Mouse (Mus musculus): Measurements from ENCODE around the gene Yipf4. TPM values are rescaled to one million over a fixed set of nuclear protein-coding genes. Genes with fewer than 3 reads are reported as not detected.

The Yipf4 gene
- polyA plus RNA-seq (2015; fragmentation: Nextera tagmentation; extraction: Ambion mirVana): 72.0 and 72.5 TPM in 2 replicates

DNA sequence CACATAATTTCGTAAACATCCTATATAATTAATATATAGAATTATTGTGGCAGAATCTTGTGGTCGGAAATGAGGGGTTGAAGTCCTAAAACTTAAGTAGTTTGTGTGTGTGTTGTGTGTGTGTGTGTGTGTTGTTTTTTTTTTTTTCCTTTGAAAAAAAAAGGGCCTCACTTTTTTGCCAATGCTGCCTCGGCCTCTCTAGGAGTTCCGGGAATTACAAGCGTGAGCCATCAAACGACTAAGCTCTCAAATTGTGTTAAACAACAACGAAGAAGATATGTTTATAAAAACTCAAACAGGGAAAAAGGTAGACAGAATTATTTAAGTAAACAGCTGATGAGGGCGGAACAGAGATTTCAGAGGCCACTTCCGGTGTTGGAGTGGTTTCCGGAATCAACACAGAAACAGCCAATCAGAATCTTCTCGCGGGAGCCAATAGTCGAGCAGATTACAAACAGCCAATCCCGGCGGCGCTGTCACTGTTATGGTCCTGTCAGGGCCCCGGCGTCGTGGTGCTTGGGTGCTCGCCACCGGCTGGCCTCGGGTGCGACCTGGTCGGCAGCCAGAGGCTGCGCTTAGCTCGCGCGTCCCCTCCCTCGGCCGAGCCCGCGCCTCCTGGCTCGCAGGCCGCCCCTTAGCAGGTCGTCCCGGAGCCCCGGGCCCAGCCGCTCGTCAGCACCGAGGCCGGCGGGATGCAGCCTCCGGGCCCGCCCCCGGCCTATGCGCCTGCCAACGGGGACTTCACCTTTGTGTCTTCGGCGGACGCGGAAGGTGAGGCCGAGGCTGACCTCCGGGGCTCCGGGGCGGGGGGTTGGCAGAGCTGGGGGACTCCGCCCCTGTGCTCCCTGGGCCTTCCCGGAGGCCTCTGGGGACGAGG, at the start of gene Yipf4:
Yipf4 (plus strand) TSS at position 470 of the 877 bp plus-strand sequence.
- peaks cover 16% of the 10 kb centered on the region for H3K36me3 ChIP-seq (ENCODE audit: control insufficient read depth, insufficient read depth)
- ATAC-seq (ENCODE audit: low read depth): peak; percentile 97
- 4% methylated on average over 58 of the region's 58 CpGs for WGBS (ENCODE audit: insufficient replicate concordance)
- no peaks in the 10 kb centered on the region for H3K9me3 ChIP-seq (replicated peaks; ENCODE audit: control insufficient read depth, low read length)
- peak within 1 kb of the TSS; percentile 98 for H3K9ac ChIP-seq (ENCODE audit: low read depth, low read length)
- H3K4me3 ChIP-seq (ENCODE audit: low read depth, low read length): peak within 1 kb of the TSS; percentile 98
- peak within 1 kb of the TSS; percentile 99 for H3K27ac ChIP-seq (ENCODE audit: low read length)
- H3K4me2 ChIP-seq (ENCODE audit: low read depth, low read length): peak within 1 kb of the TSS; percentile 61
- H3K27me3 ChIP-seq (ENCODE audit: control insufficient read depth, insufficient read depth, low read depth, low read length): no peaks in the 10 kb centered on the region
- H3K4me1 ChIP-seq (ENCODE audit: control insufficient read depth, low read depth, low read length): peaks cover 8% of the 10 kb centered on the region

DNA sequence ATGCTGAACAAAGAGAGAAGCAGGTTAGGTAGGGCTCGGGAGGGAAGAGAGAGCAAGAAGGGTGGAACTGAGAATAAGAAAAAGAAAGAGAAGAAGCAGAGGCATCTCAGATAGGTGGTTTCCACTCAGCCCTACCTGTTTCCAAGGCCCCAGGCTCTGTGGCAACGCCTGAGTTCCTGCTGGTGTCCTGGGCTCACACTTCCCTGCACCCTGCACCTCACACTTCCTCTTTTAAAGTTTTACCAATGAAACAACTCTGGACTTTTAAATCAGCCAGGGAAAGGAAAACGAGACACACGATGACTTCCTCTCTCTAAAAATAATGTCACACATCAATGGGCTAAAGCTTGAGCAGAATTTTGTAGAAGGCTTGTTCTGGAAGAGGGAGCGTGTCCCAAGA, 48.8 kb upstream of the Yipf4 start:
- H3K4me3 ChIP-seq (ENCODE audit: low read depth, low read length): no peak overlapping the region
- H3K27ac ChIP-seq (ENCODE audit: low read length): no peak overlapping the region
- H3K9ac ChIP-seq (ENCODE audit: low read depth, low read length): no peak overlapping the region
- WGBS (ENCODE audit: insufficient replicate concordance): 26% methylated on average over 5 of the region's 5 CpGs
- no peak for ATAC-seq (ENCODE audit: low read depth)
- H3K36me3 ChIP-seq (ENCODE audit: control insufficient read depth, insufficient read depth): no peaks in the 10 kb centered on the region
- H3K4me1 ChIP-seq (ENCODE audit: control insufficient read depth, low read depth, low read length): no peaks in the 10 kb centered on the region; the same call in 1 of the 2 replicates
- H3K27me3 ChIP-seq (ENCODE audit: control insufficient read depth, insufficient read depth, low read depth, low read length): no peaks in the 10 kb centered on the region
- H3K9me3 ChIP-seq (replicated peaks; ENCODE audit: control insufficient read depth, low read length): no peaks in the 10 kb centered on the region
- no peak overlapping the region for H3K4me2 ChIP-seq (ENCODE audit: low read depth, low read length)

- Histone ChIP-seq H3K9me3 (replicated peaks; ENCODE audit: control insufficient read depth, low read length) (no peaks in the 10 kb centered on the region), H3K4me3 (ENCODE audit: low read depth, low read length) (no peak overlapping the region), H3K36me3 (ENCODE audit: control insufficient read depth, insufficient read depth) (no peaks in the 10 kb centered on the region), H3K4me2 (ENCODE audit: low read depth, low read length) (no peak overlapping the region), H3K27me3 (ENCODE audit: control insufficient read depth, insufficient read depth, low read depth, low read length) (no peaks in the 10 kb centered on the region), H3K9ac (ENCODE audit: low read depth, low read length) (no peak overlapping the region), H3K4me1 (ENCODE audit: control insufficient read depth, low read depth, low read length) (no peaks in the 10 kb centered on the region), H3K27ac (ENCODE audit: low read length) (no peak overlapping the region)
- no peak for ATAC-seq (ENCODE audit: low read depth)
- 71% methylated on average over 10 of the region's 10 CpGs for WGBS (ENCODE audit: insufficient replicate concordance)
Measured at GRCm38 (mm10) chr17:74449776-74450175, 39.5 kb upstream of the Yipf4 start.

DNA sequence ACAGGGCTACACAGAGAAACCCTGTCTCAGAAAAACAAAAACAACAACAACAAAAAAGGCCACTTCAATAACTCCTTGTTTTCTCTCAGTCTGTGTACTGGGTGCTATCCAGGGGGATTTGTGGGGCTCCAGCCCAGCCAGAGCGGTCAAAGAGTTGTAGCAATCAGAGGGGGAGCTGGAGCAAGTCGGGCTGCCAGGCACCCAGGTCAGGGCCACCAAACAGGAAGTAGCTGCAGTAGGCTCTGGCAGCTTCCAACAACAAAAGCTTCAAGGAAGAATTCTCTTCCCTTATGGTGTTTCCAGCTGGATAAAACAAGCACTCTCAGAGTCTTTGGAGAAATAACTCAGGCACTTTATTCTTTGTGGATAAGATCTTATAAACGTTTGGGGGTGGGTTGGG, 35.4 kb upstream of the Yipf4 start:
- no peak overlapping the region for H3K9ac ChIP-seq (ENCODE audit: low read depth, low read length)
- no peak overlapping the region for H3K4me2 ChIP-seq (ENCODE audit: low read depth, low read length)
- no peaks in the 10 kb centered on the region for H3K27me3 ChIP-seq (ENCODE audit: control insufficient read depth, insufficient read depth, low read depth, low read length)
- H3K4me1 ChIP-seq (ENCODE audit: control insufficient read depth, low read depth, low read length): no peaks in the 10 kb centered on the region
- H3K36me3 ChIP-seq (ENCODE audit: control insufficient read depth, insufficient read depth): no peaks in the 10 kb centered on the region
- no peak overlapping the region for H3K4me3 ChIP-seq (ENCODE audit: low read depth, low read length)
- no peak for ATAC-seq (ENCODE audit: low read depth)
- WGBS (ENCODE audit: insufficient replicate concordance): 39% methylated on average over 3 of the region's 3 CpGs
- H3K9me3 ChIP-seq (replicated peaks; ENCODE audit: control insufficient read depth, low read length): no peaks in the 10 kb centered on the region
- H3K27ac ChIP-seq (ENCODE audit: low read length): no peak overlapping the region

DNA sequence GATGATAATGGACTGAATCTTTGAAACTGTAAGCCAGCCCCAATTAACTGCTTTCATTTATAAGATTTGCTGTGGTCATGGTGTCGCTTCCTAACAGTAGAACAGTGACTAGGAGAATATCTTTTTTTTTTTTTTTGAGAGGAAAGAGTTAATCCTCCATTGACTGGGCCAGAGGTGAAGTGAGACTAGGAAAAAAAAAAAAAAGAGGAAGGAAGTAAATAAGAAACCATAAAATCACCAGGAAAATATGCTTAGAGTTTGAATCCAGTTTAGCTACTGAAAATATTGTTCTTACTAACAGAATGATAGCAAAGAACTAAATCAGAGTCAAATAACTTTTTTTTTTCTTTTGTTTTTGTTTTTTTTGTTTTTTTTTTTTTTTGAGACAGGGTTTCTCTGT, 34.6 kb upstream of the Yipf4 start:
- H3K9ac ChIP-seq (ENCODE audit: low read depth, low read length): no peak overlapping the region
- ATAC-seq (ENCODE audit: low read depth): no peak
- no peak overlapping the region for H3K4me2 ChIP-seq (ENCODE audit: low read depth, low read length)
- H3K9me3 ChIP-seq (replicated peaks; ENCODE audit: control insufficient read depth, low read length): no peaks in the 10 kb centered on the region
- H3K27me3 ChIP-seq (ENCODE audit: control insufficient read depth, insufficient read depth, low read depth, low read length): no peaks in the 10 kb centered on the region
- H3K4me3 ChIP-seq (ENCODE audit: low read depth, low read length): no peak overlapping the region
- WGBS (ENCODE audit: insufficient replicate concordance): 47% methylated on average over 1 of the region's 1 CpGs
- no peak overlapping the region for H3K27ac ChIP-seq (ENCODE audit: low read length)
- H3K4me1 ChIP-seq (ENCODE audit: control insufficient read depth, low read depth, low read length): no peaks in the 10 kb centered on the region
- no peaks in the 10 kb centered on the region for H3K36me3 ChIP-seq (ENCODE audit: control insufficient read depth, insufficient read depth)

- Histone ChIP-seq H3K36me3 (ENCODE audit: control insufficient read depth, insufficient read depth) (no peaks in the 10 kb centered on the region), H3K4me1 (ENCODE audit: control insufficient read depth, low read depth, low read length) (no peaks in the 10 kb centered on the region), H3K9me3 (replicated peaks; ENCODE audit: control insufficient read depth, low read length) (no peaks in the 10 kb centered on the region), H3K4me2 (ENCODE audit: low read depth, low read length) (no peak overlapping the region), H3K27ac (ENCODE audit: low read length) (no peak overlapping the region), H3K9ac (ENCODE audit: low read depth, low read length) (no peak overlapping the region), H3K27me3 (ENCODE audit: control insufficient read depth, insufficient read depth, low read depth, low read length) (no peaks in the 10 kb centered on the region), H3K4me3 (ENCODE audit: low read depth, low read length) (no peak overlapping the region)
- WGBS (ENCODE audit: insufficient replicate concordance): 65% methylated on average over 4 of the region's 4 CpGs
- ATAC-seq (ENCODE audit: low read depth): no peak
Measured at GRCm38 (mm10) chr17:74455426-74455825, 33.9 kb upstream of the Yipf4 start.

- Histone ChIP-seq H3K9ac (ENCODE audit: low read depth, low read length) (no peak overlapping the region), H3K27ac (ENCODE audit: low read length) (no peak overlapping the region), H3K36me3 (ENCODE audit: control insufficient read depth, insufficient read depth) (no peaks in the 10 kb centered on the region), H3K27me3 (ENCODE audit: control insufficient read depth, insufficient read depth, low read depth, low read length) (no peaks in the 10 kb centered on the region), H3K4me2 (ENCODE audit: low read depth, low read length) (no peak overlapping the region), H3K4me1 (ENCODE audit: control insufficient read depth, low read depth, low read length) (no peaks in the 10 kb centered on the region), H3K4me3 (ENCODE audit: low read depth, low read length) (no peak overlapping the region), H3K9me3 (replicated peaks; ENCODE audit: control insufficient read depth, low read length) (no peaks in the 10 kb centered on the region)
- 72% methylated on average over 5 of the region's 5 CpGs for WGBS (ENCODE audit: insufficient replicate concordance)
- ATAC-seq (ENCODE audit: low read depth): no peak
Measured at GRCm38 (mm10) chr17:74456825-74457224, 32.5 kb upstream of the Yipf4 start.

GRCm38 (mm10) chr17:74457972-74458677, 31.2 kb upstream of the Yipf4 start:
- Histone ChIP-seq H3K9ac (ENCODE audit: low read depth, low read length) (no peak overlapping the region), H3K27ac (ENCODE audit: low read length) (no peak overlapping the region), H3K4me2 (ENCODE audit: low read depth, low read length) (no peak overlapping the region), H3K4me1 (ENCODE audit: control insufficient read depth, low read depth, low read length) (no peaks in the 10 kb centered on the region), H3K27me3 (ENCODE audit: control insufficient read depth, insufficient read depth, low read depth, low read length) (no peaks in the 10 kb centered on the region), H3K4me3 (ENCODE audit: low read depth, low read length) (no peak overlapping the region), H3K36me3 (ENCODE audit: control insufficient read depth, insufficient read depth) (no peaks in the 10 kb centered on the region), H3K9me3 (replicated peaks; ENCODE audit: control insufficient read depth, low read length) (no peaks in the 10 kb centered on the region)
- ATAC-seq (ENCODE audit: low read depth): no peak
- 47% methylated on average over 10 of the region's 10 CpGs for WGBS (ENCODE audit: insufficient replicate concordance)

Measured in liver, embryonic 16.5 days (tissue).